Mouse (Mus musculus): ENCODE results near the gene Ugcg.

Ugcg gene

GRCm38 (mm10) chr4:59189546-59190237, 635 bp downstream of the Ugcg start:
- DNase-seq (ENCODE audit: low spot score), result peak; percentile 31

GRCm38 (mm10) chr4:59190650-59191424, 1.8 kb downstream of the Ugcg start:
- no peak for DNase-seq (ENCODE audit: low spot score)

- DNase-seq (ENCODE audit: low spot score), result no peak
These were observed 5.9 kb downstream of the Ugcg start for GRCm38 (mm10) chr4:59194731-59195496.

- DNase-seq (ENCODE audit: low spot score), result no peak
These were observed 7.5 kb downstream of the Ugcg start for GRCm38 (mm10) chr4:59196346-59197077.

- DNase-seq (ENCODE audit: low spot score), result no peak
These were observed 8.0 kb downstream of the Ugcg start for GRCm38 (mm10) chr4:59197078-59197424.

GRCm38 (mm10) chr4:59197462-59197861, 8.4 kb downstream of the Ugcg start:
- no peak for DNase-seq (ENCODE audit: low spot score)

GRCm38 (mm10) chr4:59199341-59199740, 10.3 kb downstream of the Ugcg start:
- peak; percentile 19 for DNase-seq (ENCODE audit: low spot score)

GRCm38 (mm10) chr4:59199805-59200204, 10.7 kb downstream of the Ugcg start:
- peak; percentile 45 for DNase-seq (ENCODE audit: low spot score)

GRCm38 (mm10) chr4:59200636-59201035, 11.6 kb downstream of the Ugcg start:
- DNase-seq (ENCODE audit: low spot score), result no peak

GRCm38 (mm10) chr4:59204616-59205015, 15.6 kb downstream of the Ugcg start:
- DNase-seq (ENCODE audit: low spot score), result no peak

- no peak for DNase-seq (ENCODE audit: low spot score)
These were observed 16.8 kb downstream of the Ugcg start for GRCm38 (mm10) chr4:59205758-59206340.

- no peak for DNase-seq (ENCODE audit: low spot score)
These were observed 17.5 kb downstream of the Ugcg start for GRCm38 (mm10) chr4:59206600-59206999.

- DNase-seq (ENCODE audit: low spot score), result no peak
These were observed 19.6 kb downstream of the Ugcg start for GRCm38 (mm10) chr4:59208607-59209006.

- no peak for DNase-seq (ENCODE audit: low spot score)
These were observed 22.1 kb downstream of the Ugcg start for GRCm38 (mm10) chr4:59211181-59211580.

GRCm38 (mm10) chr4:59213833-59214232, 24.8 kb downstream of the Ugcg start:
- DNase-seq (ENCODE audit: low spot score), result no peak

GRCm38 (mm10) chr4:59214695-59215094, 25.6 kb downstream of the Ugcg start:
- DNase-seq (ENCODE audit: low spot score), result no peak

- no peak for DNase-seq (ENCODE audit: low spot score)
These were observed 26.5 kb downstream of the Ugcg start for GRCm38 (mm10) chr4:59215585-59215984.

GRCm38 (mm10) chr4:59217101-59217500, 28.0 kb downstream of the Ugcg start:
- no peak for DNase-seq (ENCODE audit: low spot score)

- DNase-seq (ENCODE audit: low spot score), result no peak
These were observed 29.1 kb downstream of the Ugcg start for GRCm38 (mm10) chr4:59218154-59218553.

GRCm38 (mm10) chr4:59222226-59222625, 33.2 kb downstream of the Ugcg start:
- no peak for DNase-seq (ENCODE audit: low spot score)

- no peak for DNase-seq (ENCODE audit: low spot score)
These were observed 34.1 kb downstream of the Ugcg start for GRCm38 (mm10) chr4:59223055-59223615.
